Mouse (Mus musculus): ENCODE results near the gene Slc13a1.

DNA sequence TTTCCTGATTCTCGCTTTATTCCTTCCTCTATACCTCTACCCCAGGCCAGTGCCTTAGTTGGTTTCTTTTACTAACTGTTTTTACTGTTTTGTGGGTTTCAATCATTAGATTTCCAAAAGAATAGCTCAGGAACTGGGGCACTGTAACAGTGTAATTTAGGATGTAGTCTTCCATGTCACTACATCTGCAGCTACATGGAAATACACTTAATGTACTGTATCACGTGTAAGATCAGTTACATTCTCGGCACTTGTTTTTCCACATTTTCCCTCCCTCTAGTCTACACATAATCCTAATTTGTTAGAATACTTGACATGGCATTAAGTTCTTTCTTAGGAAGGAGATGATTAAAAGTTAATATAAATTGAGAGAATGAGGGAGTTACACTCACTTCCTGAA, 108.1 kb downstream of the Slc13a1 start:
- TF ChIP-seq CTCF (IDR thresholded peaks at IDR 0.05; ENCODE audit: extremely low read depth, insufficient read depth, insufficient read length, insufficient replicate concordance) (no peak), POLR2A (IDR thresholded peaks at IDR 0.05; ENCODE audit: low read depth, low read length) (no peak)

All from spleen, adult 2 months (tissue).